Mouse (Mus musculus): ENCODE results near the gene Psg27.

DNA sequence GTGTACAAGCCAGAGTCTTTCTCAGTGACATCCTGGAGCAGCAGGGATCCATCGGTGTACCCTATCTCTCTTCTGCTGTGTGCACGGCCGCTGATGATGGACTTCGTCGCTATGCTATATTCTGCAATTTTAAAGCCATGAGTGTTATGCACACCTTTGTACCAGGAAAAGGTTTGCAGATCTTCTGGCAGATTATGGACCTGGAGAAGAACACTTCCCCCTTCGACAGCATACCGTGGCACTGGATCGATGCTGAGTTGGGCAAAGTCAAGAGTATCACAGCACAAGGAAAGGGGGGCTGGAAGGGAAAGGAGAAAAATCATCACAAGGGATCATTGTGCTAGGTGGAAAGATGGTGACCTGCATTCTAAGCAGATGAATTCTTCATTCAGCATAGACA, 42.4 kb downstream of the Psg27 start:
- TF ChIP-seq CTCF (conservative IDR thresholded peaks at IDR 0.05; ENCODE audit: low read length) (no peak), NANOG (IDR thresholded peaks at IDR 0.05; ENCODE audit: borderline replicate concordance, low read length) (no peak)
